Mouse (Mus musculus) CH12.LX (cell line): ENCODE measurements at regions not wholly inside any gene's neighbourhood (a gene's known extent, or its start where the extent isn't known, plus 50 kb on each side); places are given as distances from the start of the nearest gene placed in this dataset.

Source experiments
- CHD1 ChIP-seq: IDR thresholded peaks from 2 replicates; pipeline ENCODE4 v1.6.1; 2012; ENCODE audit warnings: low read depth, low read length, improper control_type of control experiment, inconsistent platforms
- CTCF ChIP-seq, 2 experiments: IDR thresholded peaks in 1 of 2; conservative IDR thresholded peaks in 1 of 2; 2 replicates each; pipeline ENCODE4 v1.5.1; 2011 to 2012; ENCODE audit warnings: low read depth in 2 of 2, low read length in 2 of 2, improper control_type of control experiment in 1 of 2, inconsistent platforms in 1 of 2, mild to moderate bottlenecking in 1 of 2, moderate library complexity in 1 of 2
- KAT2A ChIP-seq: IDR thresholded peaks from 2 replicates; pipeline ENCODE4 v1.6.1; 2012; ENCODE audit warnings: low read length, improper control_type of control experiment, inconsistent platforms; ENCODE audit not compliant: insufficient replicate concordance
- MAX ChIP-seq: IDR thresholded peaks from 2 replicates; pipeline ENCODE4 v1.6.1; 2011; ENCODE audit warnings: low read length, improper control_type of control experiment
- POLR2AphosphoS2 ChIP-seq: IDR thresholded peaks from 2 replicates; pipeline ENCODE4 v1.6.1; 2011; ENCODE audit warnings: low read depth, low read length, improper control_type of control experiment

- TF ChIP-seq MAX (no peak), KAT2A (no peak), CTCF (conservative IDR thresholded peaks at IDR 0.05 in 1 of 2, IDR thresholded peaks at IDR 0.05 in 1 of 2; ENCODE audit: low read depth in 2 of 2, low read length in 2 of 2) (no peak), POLR2AphosphoS2 (no peak), CHD1 (no peak)
Measured at GRCm38 (mm10) chr14:106190721-106191120, 84.7 kb downstream of the Trim52 start.
